Mouse (Mus musculus): ENCODE data around the gene Col26a1.

GRCm38 (mm10) chr5:136863276-136863675 is 19.7 kb downstream of the Col26a1 start:
- TF ChIP-seq GATA1 (IDR thresholded peaks at IDR 0.05; ENCODE audit: low read length) (no peak), TAL1 (IDR thresholded peaks at IDR 0.05; ENCODE audit: low read length) (no peak)
